Mouse (Mus musculus): ENCODE measurements around the gene Acer1.
A peak's percentile ranks its signal among the peaks of the same experiment; 100 is the strongest.

Acer1 gene

GRCm38 (mm10) chr17:56988921-56989430 lies 7.0 kb upstream of the Acer1 start:
- DNase-seq = no peak

GRCm38 (mm10) chr17:56988441-56988840 lies 6.5 kb upstream of the Acer1 start:
- DNase-seq = no peak

DNA sequence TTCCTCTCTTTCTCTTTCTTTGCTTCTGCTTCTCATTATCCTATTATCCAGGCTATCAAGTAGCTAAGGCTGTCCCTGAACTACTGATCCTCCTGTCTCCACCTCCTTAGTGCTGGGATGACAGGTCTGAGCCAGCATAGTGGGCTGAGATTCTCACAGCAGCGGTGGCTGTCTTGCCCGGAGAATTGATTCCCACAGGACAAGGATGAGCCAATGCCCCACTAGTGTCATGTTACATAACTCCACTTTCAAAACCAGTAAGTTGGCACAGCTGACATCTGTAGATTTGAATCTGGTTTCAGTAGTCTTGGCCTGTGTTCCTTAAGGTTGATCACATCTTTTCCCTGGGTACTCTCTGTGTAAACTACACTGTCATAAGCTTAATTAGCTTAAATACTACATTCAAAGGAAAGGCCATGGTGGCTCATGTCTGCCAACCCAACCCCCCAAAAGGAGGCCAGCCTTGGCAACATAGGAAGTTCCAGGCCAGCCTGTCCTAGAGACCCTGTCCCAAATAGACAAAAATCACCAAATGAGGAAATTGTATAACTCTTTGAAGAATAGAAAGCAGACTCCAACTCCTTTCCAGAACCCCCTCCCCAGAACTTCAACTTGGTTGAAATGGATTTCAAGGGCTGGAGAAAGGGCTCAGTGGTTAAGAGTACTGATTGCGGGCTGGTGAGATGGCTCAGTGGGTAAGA lies 4.3 kb upstream of the Acer1 start:
- no peak for DNase-seq

DNA sequence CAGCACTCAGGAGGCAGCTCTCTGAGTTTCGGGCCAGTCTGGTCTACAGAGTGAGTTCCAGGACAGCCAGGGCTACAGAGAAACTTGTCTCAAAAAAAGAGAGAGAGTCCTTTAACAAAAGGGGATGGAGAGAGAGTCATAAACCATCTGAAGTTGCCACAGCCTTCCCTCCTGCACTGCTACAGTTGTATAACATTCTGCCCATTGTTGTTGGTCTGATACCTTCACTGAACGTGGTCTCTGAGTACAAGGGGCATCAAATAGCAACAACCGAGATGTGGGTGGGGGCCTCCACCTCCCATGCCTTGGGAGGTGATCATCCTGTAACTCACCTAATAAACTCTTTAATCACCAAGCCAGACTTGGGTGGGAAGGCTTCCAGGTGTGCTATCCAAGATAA lies 3.7 kb upstream of the Acer1 start:
- no peak for DNase-seq

DNA sequence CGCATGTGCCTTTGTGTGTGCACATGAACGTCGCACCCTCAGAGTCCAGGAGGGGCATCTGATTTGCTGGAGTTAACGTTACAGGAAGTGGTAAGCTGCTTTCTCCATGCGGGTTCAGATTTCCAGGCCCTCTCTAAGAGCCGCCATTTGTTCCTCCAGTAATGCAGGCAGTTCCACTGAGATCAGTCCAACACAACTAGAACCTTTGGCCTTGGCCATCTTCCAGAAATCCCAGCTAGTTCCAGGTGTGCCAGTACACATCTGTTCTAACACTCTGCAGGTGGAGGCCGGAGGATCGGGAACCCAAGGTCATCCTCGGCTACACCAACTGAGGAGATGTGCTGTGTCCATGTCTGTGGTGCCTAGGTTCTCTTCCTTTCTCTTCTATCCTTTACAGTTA lies 3.0 kb upstream of the Acer1 start:
- DNase-seq = no peak

- no peak for DNase-seq
Observed at GRCm38 (mm10) chr17:56981049-56981448, 877 bp downstream of the Acer1 start.

DNA sequence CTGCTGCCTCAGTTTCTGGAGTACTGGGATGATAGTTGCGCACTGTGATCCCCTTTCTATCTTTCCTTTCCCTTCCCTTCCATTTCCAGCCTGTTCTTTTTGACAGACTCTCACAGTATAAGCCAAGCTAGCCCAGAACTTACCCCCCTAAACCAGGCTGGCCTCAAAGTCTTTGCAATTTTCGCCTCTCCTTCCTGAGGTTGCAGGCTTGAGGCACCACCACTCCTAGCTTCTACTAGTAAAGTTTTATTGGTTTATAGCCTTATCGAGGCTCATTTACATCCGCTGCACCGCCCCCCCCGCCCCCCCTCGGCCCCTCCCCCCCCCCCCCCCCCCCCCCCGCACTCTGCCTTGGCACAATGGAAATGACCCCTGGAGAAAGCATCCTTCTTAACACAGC lies 2.4 kb downstream of the Acer1 start:
- no peak for DNase-seq

GRCm38 (mm10) chr17:56976531-56977390 lies 5.2 kb downstream of the Acer1 start:
- no peak for DNase-seq

GRCm38 (mm10) chr17:56975391-56975790 lies 6.5 kb downstream of the Acer1 start:
- no peak for DNase-seq

GRCm38 (mm10) chr17:56974708-56975240 lies 7.2 kb downstream of the Acer1 start:
- DNase-seq = no peak

DNA sequence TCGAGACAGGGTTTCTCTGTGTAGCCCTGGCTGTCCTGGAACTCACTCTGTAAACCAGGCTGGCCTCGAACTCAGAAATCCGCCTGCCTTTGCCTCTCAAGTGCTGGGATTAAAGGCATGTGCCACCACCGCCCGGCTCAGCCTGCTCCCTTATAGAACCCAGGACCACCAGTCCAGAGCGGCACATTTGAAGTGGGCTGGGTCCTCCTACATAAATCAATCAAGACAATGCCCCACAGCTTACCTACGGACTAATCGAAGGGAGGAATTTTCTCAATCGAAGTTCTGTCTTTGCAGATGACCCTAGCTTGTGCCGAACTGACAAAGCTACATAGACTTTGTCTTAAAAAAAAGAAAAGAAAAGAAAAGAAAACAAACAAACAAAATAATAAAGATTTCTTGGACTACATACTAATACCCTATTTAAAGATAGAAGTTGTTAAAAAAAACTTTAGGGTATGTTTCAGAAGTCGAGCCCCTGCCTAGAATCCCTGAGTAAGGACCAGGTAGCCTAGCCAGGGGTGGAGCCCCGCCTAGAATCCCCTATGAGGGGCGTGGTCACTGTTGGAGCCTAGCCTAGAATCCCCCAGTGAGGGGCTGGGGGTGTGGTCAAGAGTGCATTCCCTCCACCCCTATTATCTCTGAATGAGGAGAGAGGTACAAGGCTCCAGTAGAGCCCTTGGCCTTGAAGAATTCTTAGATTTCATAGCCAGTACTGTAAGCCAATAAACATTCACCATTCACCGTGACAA lies 7.8 kb downstream of the Acer1 start:
- no peak for DNase-seq

DNA sequence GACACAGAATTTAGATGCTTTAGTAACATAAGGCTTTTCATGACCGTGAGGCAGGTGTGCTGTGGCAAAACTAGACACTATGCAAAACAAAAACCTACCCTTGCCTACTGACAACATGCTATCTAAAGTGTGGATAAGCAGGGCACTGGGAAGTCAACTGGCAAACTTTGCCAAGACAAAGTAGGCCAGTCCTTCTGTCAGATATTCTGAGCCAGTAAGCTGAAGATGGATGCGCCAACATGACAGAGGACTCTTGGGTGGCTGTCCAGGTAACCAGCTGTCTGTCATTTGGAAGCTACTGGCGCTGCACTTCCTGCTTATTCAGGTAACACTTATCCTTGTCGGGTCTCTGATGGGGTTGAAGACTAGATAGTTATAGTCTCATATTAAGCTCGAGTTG lies 11.8 kb downstream of the Acer1 start:
- no peak for DNase-seq

DNA sequence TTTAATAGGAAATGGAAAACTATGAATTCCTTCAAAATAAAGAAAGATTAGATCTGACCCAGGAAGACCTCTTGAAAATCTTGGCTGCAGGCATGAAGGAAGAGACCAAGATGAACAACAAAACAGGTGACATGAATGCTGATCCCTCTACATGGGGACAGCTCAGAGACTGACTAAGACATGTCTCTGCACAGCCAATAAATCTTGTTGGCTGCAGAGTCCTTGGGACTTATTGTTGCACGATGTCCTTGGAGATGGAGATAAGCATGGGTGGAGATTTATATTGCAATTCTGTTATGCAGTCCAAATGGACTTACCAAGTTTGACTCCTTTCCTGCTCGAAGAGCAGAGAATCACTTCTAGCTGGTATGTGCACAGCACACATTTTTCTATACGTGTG lies 12.6 kb downstream of the Acer1 start:
- no peak for DNase-seq

GRCm38 (mm10) chr17:56963646-56964045 lies 18.3 kb downstream of the Acer1 start:
- DNase-seq = no peak

DNA sequence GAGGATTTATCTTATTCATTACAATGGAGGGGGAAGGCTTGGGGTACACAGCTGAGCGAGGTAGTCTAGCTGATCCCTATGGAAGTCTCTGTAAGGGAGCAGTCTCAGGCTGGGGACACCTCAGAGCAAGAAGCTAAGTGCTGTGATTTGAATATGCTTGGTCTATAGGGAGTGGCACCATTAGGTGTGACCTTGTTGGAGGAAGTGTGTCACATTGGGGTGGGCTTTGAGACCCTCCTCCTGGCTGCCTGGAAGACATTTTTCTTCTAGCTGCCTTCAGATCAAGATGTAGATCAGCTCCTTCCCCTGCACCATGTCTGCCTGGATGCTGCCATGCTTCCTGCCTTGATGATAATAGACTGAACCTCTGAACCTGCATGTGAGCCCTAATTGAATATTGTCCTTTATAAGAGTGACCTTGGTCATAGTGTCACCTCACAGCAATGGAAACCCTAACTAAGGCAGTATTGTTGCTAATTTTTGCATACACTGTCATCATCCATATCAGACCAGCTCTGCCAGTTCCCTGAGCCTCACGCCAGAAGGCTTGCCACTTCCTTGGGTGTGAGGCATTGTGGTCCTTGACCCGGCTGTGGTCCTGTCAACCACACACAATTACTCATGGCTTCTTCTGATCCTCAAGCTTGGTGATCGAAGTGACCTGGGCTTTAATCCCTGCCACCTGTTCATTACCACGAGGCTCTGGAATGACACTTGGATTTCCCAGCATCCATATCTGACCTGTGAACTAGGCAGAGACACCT lies 19.1 kb downstream of the Acer1 start:
- no peak for DNase-seq

- no peak for DNase-seq
Observed at GRCm38 (mm10) chr17:56961880-56962279, 20.0 kb downstream of the Acer1 start.

GRCm38 (mm10) chr17:56958667-56959066 lies 23.3 kb downstream of the Acer1 start:
- no peak for DNase-seq

DNA sequence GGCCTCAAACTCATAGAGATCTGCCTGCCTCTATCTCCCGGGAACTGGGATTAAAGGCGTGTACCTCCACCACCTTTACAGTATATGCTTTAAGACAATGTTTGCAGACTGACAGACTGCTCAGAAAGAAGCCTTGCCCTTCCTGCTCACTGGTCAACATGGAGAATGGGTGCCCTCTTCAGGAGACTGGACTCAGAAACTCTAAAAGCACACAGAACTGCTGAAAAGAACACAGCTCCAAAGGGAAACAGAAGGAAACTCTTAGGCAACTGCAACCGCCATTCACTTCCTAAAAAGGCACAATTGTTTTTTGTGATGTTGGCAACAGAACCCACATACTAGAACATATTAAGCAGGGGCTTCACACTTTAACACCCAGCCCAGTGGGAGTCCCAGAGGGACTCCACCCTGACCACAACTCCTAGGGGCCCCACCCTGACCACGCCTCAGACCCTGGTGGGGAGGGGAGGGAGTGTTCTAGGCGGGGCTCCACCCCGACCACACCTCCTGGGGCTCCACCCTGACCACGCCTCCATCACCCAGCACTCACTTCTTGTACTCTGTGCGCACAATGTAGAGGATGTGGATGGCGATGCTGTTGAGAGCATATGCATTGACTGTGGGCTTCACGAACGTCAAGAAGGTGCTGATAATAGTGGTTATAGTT lies 24.0 kb downstream of the Acer1 start:
- DNase-seq = no peak

- DNase-seq = no peak
Observed at GRCm38 (mm10) chr17:56954871-56955270, 27.1 kb downstream of the Acer1 start.

GRCm38 (mm10) chr17:56952639-56953038 lies 29.3 kb downstream of the Acer1 start:
- DNase-seq = no peak

- peak; percentile 57 for DNase-seq
Observed at GRCm38 (mm10) chr17:56950915-56951314, 31.0 kb downstream of the Acer1 start.

GRCm38 (mm10) chr17:56938751-56939150 lies 43.2 kb downstream of the Acer1 start:
- DNase-seq = no peak

Measured in cerebellum, adult 11 months (tissue).